Mouse (Mus musculus) layer of hippocampus, postnatal 14 days (tissue): ENCODE measurements around the gene Pnpla6. TPM values are rescaled to one million over a fixed set of nuclear protein-coding genes. Genes with fewer than 3 reads are reported as not detected.

Experiments used
- DNase-seq, 2 experiments: peaks; one replicate each; pipeline ENCODE4 v3.0.0; 2021 to 2022; ENCODE audit warnings: low spot score in 2 of 2, mixed read lengths in 1 of 2
- long read RNA-seq, 2 experiments: library from polyadenylated mRNA; stranded (forward); transcript quantifications; one replicate each; pipeline ENCODE4 v2.0.0; 2021
- total RNA-seq, 2 experiments: library from RNA; stranded (reverse); gene quantifications; 2 replicates each; pipeline ENCODE4 v1.2.3; 2021

Pnpla6 gene
- total RNA-seq = 10 to 100 TPM; 64.8 to 71.0 TPM
- long read RNA-seq, experiment 1, full-length matches to known transcripts = 2 of 33 reads
- long read RNA-seq, experiment 1, partial matches to known transcripts = 19 of 33 reads
- long read RNA-seq, experiment 1, other reads (novel, unspliced or antisense) = 12 of 33 reads
- long read RNA-seq, experiment 2, full-length matches to known transcripts = 2 of 40 reads
- long read RNA-seq, experiment 2, partial matches to known transcripts = 24 of 40 reads
- long read RNA-seq, experiment 2, other reads (novel, unspliced or antisense) = 14 of 40 reads

DNA sequence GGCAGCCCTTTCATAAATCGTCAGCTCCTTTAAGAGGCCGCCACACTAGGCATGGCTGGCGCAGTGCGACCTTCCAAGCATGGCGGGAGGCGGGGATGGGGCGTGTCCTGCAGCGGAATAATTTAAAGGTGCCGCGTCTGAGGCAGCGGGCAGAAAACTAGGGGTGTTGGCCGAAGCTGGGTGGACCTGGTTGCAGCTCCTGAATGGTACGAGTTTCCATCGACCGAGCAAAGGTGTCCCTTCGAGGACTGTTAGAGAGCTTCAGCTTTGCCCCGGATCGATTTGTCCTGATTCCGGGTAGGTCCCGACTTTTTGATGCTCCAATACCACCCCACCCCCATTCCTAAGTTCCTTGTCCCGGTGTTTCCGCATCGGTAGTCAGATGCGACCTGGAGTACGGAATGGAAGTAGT, at the start of gene Pnpla6:
Gene Pnpla6 (plus strand): TSS at position 125 of the 412 bp plus-strand sequence.
- DNase-seq = peak; percentile 87 to 93

DNA sequence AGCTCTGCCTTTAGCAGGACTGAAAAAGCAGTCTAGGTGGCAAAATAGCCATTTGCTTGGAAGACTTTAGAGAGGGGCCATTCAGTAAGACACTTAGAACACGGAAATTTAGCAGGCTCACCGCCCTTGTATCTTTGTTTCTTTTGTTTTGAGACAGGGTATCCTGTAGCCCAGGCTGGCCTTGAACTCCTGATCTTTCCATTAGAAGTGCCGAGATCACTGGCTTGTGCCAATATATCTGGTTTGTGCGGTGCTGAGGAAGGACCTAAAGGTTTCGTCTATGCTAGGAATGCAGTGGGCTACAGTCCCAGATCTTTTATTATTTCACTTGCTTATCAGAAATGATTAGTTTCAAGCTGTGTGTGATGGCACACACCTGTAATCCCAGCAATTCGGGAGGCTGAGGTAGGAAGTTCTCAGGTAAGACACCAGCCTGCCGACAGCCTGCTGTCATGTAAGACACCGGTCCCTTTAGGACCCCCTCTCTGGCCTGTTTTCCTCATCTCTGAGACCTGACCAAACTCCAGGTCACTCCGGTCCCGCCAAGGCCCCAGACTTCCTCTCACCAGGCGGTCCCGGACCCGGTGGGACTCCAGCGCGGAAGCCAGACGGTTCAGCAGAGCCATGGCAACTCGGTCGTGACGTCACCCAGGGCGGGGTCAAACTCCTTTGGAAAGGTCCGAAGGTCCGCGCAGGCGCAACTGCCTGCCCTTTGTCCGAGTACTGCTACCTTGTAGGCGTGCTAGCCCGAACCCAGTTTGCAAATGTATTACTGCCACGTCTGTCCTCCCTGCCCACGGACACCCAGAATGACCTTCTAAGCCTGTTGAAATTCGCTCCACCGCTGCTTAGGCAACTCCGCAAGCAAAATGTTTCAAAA, 47.9 kb upstream of the Pnpla6 start, which contains the start of gene Pex11g:
Gene Pex11g (minus strand): TSS at position 675 of the 880 bp plus-strand sequence.
- DNase-seq = peak; percentile 83 to 91

DNA sequence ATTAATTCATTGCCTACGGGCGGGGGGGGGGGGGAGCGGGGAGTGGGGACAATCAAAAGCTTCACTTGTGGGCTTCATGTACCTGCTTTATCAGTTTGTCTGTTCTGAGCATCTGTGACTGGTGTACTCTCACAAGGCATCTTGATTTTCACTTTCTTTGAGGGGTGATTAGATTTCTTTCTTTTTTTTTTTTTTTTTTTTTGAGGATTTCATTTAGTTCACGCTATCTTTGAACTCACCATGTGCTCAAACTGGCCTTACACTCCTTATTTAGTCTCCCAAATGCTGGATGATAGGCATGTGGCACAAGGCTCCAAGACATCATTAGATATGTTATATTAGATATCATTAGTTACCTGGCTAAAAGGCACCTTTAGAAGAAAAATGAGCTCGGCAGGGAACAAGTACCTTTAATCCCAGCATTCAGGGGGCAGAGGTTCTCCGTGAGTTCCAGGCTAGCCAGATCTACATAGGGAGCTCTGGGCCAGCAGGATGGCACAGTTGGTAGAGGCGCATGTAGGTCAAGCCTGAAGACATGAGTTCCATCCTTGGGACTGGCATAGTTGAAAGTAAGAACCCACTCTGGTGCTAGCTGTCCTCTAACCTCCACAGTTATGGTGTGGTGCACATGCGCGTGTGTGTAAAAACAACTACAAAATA, 47.2 kb upstream of the Pnpla6 start:
- no peak for DNase-seq

DNA sequence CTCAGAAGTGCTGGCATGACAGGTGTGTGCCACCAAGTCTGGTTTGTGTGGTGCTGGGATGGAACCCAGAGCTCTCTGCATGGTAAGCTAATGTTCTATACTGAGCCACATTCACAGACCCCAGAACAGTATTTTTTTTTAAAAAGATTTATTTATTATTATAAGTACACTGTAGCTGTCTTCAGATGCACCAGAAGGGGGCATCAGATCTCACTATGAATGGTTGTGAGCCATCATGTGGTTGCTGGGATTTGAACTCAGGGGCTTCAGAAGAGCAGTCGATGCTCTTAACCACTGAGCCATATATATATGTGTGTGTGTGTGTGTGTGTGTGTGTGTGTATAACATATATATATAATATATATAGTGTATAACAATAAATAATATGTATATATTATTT, 46.3 kb upstream of the Pnpla6 start:
- DNase-seq = no peak

DNA sequence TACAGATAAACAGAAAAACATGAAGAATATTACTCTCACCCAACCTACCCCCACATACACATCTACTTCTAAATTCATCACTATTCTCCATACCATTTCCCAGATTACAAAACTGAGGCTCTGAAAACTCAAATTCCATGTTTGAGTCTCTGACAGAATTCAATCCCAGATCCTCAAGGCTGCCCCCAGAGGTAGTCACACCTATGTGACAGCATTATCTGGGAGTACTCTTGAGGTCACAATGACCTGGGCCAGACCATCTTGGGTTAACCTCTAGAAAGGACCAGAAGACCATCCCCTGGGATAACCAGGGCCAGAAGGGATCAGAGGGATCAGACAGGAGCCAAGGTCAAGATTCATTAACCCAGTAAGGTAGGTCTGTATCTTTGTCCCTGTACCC, 44.6 kb upstream of the Pnpla6 start, which contains the start of gene Tex45:
Gene Tex45 (plus strand): TSS at position 301 of the 400 bp plus-strand sequence.
- no peak for DNase-seq

GRCm38 (mm10) chr8:3475715-3476429, 39.3 kb upstream of the Pnpla6 start:
- DNase-seq = no peak

GRCm38 (mm10) chr8:3480221-3480785, 34.9 kb upstream of the Pnpla6 start:
- DNase-seq = no peak

- no peak for DNase-seq
These were observed 33.6 kb upstream of the Pnpla6 start for GRCm38 (mm10) chr8:3481605-3482004.

- DNase-seq = no peak
These were observed 32.9 kb upstream of the Pnpla6 start for GRCm38 (mm10) chr8:3482240-3482740.

DNA sequence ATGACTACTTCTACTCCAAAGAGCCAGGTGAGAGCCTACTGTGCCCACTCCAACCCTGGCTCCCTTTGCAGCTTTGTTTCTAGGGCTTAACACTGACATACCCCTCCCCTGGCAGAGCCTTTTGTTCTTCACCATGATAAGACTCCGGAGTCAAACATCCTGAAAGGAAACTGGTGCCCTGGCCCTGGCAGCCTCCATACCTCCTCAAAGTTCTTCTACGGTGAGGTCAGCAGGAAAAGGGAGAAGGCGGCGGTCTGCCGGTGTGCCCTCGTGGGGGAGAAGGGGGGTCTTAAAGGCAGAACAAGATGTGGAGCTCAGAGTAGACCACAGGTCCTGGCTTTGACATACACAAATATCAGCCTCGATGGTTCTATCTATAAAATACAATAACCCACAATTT, 31.6 kb upstream of the Pnpla6 start:
- no peak for DNase-seq

DNA sequence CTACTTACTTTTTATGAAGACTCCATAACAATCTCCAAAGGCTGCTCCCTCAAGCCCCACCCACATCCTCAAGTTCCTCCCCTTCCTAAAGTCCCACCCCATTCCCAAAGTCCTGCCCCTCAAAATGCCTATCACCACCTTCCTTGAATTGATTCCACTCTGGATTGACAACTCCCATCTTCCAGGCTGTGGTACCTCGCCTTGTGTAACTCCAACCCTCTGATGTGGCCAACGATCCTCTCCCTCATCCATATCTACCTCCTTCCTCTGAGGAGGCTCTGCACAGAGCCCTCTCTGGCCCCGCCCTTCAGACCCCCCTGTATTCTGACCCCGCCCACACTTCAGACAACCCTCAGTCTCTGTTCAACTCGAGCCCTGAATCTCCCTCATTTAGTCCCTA, 30.0 kb upstream of the Pnpla6 start:
- DNase-seq = no peak

- peak; percentile 65 to 70 for DNase-seq
These were observed 22.0 kb upstream of the Pnpla6 start, which contains the start of gene Zfp358 for GRCm38 (mm10) chr8:3492901-3493844. Gene Zfp358 (plus strand): TSS chr8:3493138.

DNA sequence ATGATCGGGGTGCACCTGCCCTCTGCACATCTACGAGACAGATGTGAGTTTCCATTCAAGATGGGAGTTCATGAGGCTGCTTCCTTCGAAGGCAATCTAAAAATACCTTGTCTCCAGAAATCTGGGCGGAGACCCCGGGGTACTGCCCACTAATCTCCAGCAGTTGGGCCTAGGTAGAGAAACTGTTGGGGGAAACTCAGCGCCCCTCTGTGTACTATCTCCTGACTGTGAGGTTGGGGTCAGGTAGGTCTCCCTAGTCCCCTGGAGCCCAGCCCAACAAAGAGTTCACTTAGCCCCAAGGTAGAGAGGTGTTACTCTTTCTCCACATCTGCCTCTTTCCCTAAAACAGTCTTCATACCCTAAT, 21.4 kb upstream of the Pnpla6 start:
- DNase-seq = no peak

DNA sequence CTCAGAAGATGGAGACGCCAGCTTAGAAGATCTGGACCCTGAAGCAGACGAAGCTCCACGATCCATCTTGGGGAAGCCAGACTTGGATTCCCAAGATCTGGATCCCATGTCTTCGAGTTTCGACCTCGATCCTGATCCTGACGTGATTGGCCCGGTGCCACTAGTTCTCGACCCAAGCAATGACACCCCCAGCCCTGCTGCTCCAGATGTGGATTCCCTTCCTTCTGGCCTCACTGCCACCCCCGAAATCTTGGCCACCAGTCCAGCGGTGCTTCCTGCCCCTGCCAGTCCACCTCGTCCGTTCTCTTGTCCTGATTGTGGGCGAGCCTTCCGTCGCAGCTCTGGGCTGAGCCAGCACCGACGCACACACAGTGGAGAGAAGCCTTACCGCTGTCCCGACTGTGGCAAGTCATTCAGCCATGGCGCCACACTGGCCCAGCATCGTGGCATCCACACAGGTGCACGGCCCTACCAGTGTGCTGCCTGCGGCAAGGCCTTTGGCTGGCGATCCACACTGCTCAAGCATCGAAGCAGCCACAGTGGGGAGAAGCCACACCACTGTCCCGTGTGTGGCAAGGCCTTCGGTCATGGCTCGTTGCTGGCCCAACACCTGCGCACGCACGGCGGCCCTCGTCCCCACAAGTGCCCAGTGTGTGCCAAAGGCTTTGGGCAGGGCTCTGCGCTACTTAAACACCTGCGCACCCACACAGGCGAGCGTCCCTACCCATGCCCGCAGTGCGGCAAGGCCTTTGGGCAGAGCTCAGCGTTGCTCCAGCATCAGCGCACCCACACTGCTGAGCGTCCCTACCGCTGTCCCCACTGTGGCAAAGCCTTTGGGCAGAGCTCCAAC, 19.4 kb upstream of the Pnpla6 start:
- no peak for DNase-seq

- DNase-seq = no peak
These were observed 18.8 kb upstream of the Pnpla6 start for GRCm38 (mm10) chr8:3496428-3496748.

DNA sequence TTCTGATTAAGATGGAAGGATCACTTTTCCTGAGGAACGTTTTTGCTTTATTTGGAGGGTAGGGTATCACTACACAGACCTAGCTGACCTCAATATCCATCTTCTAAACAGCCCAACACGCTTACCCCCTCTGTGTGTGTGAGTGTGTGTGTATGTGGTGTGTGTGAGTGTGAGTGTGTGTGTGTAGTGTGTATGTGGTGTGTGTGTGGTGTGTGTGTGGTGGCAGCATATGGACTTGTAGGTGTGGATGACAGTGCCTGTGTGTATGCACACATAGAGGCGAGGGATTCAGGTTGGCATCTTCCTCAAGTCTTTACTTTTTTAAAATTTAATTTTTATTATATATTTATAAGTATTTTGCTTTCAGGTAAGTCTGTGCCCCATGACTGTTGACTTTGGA, 16.6 kb upstream of the Pnpla6 start:
- no peak for DNase-seq

- no peak for DNase-seq
These were observed 15.4 kb upstream of the Pnpla6 start for GRCm38 (mm10) chr8:3499751-3500150.

DNA sequence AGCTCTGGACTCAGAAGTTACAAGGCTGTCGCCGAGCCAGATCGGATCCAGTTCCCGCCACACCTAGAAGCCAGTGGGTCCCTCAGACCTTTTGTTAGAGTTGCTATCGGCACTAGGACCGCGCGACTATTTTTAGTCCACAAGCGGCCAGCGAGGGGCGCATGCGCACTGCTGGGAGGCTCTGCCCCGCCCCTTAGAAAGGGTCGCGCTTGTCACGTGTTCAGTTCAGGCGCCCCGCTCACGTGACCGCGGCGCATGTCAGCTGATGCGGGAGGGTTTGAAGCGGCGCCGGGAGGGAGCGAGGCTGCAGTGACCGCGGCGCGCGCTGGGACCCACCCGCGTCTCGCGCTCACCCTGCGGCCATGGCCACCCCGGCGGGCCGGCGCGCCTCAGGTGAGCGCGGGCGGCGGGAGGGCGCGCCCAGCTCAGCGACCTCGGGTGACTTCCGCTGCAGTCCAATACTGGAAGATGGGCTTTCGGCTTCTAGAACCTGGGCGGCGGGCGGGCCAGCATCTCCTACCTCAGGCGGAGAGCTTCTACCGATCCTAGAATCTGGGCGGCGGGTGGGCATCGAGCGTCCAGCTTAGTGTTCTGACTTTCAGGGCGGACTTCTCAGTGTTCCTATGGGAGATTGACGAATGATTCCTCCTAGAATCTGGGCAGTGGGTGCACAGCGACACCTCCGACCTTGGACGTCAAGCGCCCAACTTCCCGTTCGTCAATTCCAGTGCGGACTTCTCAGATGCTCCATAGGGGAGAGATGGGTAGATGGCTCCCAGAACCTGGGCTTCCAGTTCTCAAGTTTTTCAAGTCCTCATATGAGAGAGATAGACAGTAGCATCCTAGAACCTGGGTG, 14.7 kb upstream of the Pnpla6 start, which contains the start of gene Mcoln1:
Gene Mcoln1 (plus strand): TSS at position 223 of the 856 bp plus-strand sequence.
- peak; percentile 98 for DNase-seq
